Mouse (Mus musculus): ENCODE measurements around the gene Egfl6. TPM values are rescaled to one million over a fixed set of nuclear protein-coding genes. Genes with fewer than 3 reads are reported as not detected.

Egfl6 gene
- total RNA-seq (2023): not detected in 2 replicates

GRCm38 (mm10) chrX:166584947-166585824, at the start of gene Egfl6:
Egfl6 (minus strand) TSS chrX:166585720.

GRCm38 (mm10) chrX:166518345-166518744, 67.2 kb downstream of the Egfl6 start, which contains the start of gene Tceanc:
Tceanc (minus strand) TSS chrX:166518567.

GRCm38 (mm10) chrX:166479365-166479983, 106.0 kb downstream of the Egfl6 start, which contains the start of gene Rab9:
Rab9 (minus strand) TSS chrX:166479867.

Other genes starting within 250 kb of the Egfl6 start
- gene Trappc2, start 145.1 kb downstream of the Egfl6 start, total RNA-seq (2023): 9.9 and 10.4 TPM in 2 replicates
- gene Ofd1, start 145.0 kb downstream of the Egfl6 start, total RNA-seq (2023): 6.1 and 8.9 TPM in 2 replicates
- 21.5 and 23.1 TPM in 2 replicates for gene Rab9, start 105.9 kb downstream of the Egfl6 start, total RNA-seq (2023)
- gene Tceanc, start 67.2 kb downstream of the Egfl6 start, total RNA-seq (2023): 5.2 and 6.0 TPM in 2 replicates

All from neutrophil, adult 65 days (primary cell).